Mouse (Mus musculus): Measurements from ENCODE around the gene Cyp4a12b. TPM values are rescaled to one million over a fixed set of nuclear protein-coding genes. Genes with fewer than 3 reads are reported as not detected.

The Cyp4a12b gene
- polyA plus RNA-seq (2015; fragmentation: Nextera tagmentation; extraction: Ambion mirVana) = not detected in 2 replicates

GRCm38 (mm10) chr4:115411324-115411723, at the start of gene Cyp4a12b:
Gene Cyp4a12b (plus strand): TSS chr4:115411624.

GRCm38 (mm10) chr4:115452304-115452703, 40.9 kb downstream of the Cyp4a12b start, which contains the start of gene Cyp4a30b:
Gene Cyp4a30b (plus strand): TSS chr4:115452604.

Other genes with a start within 250 kb of the Cyp4a12b start
- gene Cyp4a29, start 169.5 kb upstream of the Cyp4a12b start, polyA plus RNA-seq (2015; fragmentation: Nextera tagmentation; extraction: Ambion mirVana) = not detected in 2 replicates
- not detected in 2 replicates for gene Cyp4a12a, start 112.6 kb upstream of the Cyp4a12b start, polyA plus RNA-seq (2015; fragmentation: Nextera tagmentation; extraction: Ambion mirVana)
- gene Cyp4a30b, start 41.0 kb downstream of the Cyp4a12b start, polyA plus RNA-seq (2015; fragmentation: Nextera tagmentation; extraction: Ambion mirVana) = not detected in 2 replicates
- gene Cyp4a14, start 84.5 kb downstream of the Cyp4a12b start, polyA plus RNA-seq (2015; fragmentation: Nextera tagmentation; extraction: Ambion mirVana) = 0.24 and 0.32 TPM in 2 replicates
- 0.16 and 0.17 TPM in 2 replicates for gene Cyp4a10, start 106.6 kb downstream of the Cyp4a12b start, polyA plus RNA-seq (2015; fragmentation: Nextera tagmentation; extraction: Ambion mirVana)
- gene Cyp4a31, start 152.0 kb downstream of the Cyp4a12b start, polyA plus RNA-seq (2015; fragmentation: Nextera tagmentation; extraction: Ambion mirVana) = 0.25 and 0.32 TPM in 2 replicates
- not detected in 2 replicates for gene Cyp4a32, start 189.3 kb downstream of the Cyp4a12b start, polyA plus RNA-seq (2015; fragmentation: Nextera tagmentation; extraction: Ambion mirVana)
- gene Cyp4b1, start 236.1 kb downstream of the Cyp4a12b start, polyA plus RNA-seq (2015; fragmentation: Nextera tagmentation; extraction: Ambion mirVana) = 0.42 and 0.46 TPM in 2 replicates

Data from spleen, postnatal 0 days (tissue).